Mouse (Mus musculus) gonadal fat pad, adult 2 months (tissue): ENCODE measurements around the gene Glt6d1. TPM values are rescaled to one million over a fixed set of nuclear protein-coding genes. Genes with fewer than 3 reads are reported as not detected.

Source experiments
- DNase-seq: peaks from one replicate; pipeline ENCODE4 v3.0.0-alpha.2; 2012; ENCODE audit warnings: low read depth
- polyA plus RNA-seq: library from polyadenylated mRNA; depleted of rRNA; stranded (reverse); fragments of >200 nt; gene quantifications from 2 replicates; pipeline ENCODE4 v1.2.3, GENCODE M21; 2012; rRNA removed

The Glt6d1 gene
- polyA plus RNA-seq, 1 experiment = 0.36 TPM

DNA sequence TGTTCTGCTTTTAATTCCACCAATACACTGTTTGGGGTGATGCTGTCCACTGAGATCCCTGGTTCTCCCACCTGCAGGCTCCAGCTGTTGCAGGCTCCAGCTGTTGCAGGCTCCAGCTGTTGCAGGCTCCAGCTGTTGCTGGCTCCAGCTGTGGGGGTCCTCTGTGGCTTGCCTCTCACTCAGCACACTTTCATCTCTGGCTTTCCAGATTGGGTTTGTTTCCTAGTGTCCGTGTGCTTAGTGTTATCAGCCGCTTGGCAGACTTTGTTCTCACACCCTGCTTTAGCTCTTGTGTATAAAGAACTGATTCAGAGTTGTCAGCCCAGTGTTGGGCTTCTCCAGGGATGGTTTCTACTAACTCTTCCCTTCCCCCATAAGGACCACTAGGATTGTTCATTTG, 18.0 kb downstream of the Glt6d1 start:
- DNase-seq = no peak

DNA sequence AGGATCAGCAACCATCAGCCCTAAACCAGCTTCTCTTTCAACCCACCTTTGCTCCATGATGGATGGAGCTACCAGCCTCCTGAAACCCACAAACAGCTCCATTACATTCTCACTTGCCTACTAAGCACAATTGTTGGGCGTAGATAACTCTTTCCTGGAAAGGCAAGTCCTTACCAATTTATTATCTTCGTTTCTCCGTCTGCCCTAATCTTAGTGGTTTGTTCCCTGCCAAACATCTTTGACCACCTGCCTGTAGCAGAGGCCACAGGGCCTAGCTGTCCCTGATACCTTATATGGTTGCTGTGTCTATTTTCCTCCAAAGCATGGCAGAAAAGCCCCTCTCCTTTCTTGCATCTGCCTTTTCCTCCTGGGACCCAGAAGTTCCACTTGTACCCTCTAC, 26.6 kb downstream of the Glt6d1 start:
- DNase-seq = no peak

DNA sequence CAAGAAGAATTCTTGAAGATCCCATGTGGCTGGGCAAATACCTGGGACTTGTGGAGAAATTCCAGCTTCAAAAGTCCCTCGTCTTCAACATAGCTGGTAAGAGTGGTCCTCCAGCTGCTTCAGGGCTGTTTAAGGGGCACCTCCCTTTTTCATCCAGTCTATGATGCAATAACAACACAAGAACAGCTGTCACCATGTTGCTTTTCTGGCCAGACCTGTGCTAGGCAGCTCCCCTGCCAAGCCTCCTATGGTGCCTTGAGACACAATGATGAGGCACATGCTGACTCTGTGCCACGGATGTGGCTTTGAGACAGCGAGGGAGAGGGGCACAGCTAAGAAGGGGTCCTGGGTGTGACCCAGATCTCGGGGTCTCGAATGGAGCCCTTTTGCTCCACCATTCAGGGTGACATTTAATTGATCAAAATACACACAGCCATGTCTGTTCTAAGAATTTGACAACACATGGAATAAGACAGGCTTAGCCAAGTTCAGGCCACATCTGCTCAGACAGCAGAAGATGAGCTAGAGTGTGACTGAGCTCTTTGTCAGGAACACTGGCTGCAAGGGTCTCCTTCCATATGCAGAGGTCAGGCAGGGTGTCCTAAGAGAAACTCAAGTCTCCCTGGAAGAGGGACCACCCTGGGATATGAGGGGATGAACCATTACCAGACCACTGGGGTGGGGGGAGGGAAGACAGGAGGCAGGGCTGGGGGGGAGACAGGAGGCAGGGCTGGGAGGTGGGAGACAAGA, 29.9 kb downstream of the Glt6d1 start:
- no peak for DNase-seq

DNA sequence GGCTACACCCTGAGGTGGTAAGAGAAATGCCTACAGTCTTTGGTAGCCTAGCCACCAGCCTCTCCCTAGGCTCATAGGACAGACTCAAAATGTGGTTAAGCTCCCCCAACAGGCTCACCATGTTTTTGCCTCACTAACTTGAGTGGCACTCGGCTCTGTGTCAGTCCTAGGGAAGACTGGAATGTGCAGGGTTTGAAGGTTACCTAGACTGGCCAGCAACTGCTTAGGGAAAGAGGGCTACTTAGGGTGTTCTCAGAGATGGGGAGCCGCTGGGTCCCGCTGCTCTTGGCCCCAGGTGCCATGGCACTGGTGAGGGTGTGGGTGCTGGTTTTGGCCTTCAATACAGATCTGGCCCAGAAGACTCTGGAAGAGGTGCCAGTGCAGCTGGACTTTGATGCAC, 33.7 kb downstream of the Glt6d1 start, which contains the start of gene Gm13539:
TSS of gene Gm13539 (plus strand) at position 301 of the 400 bp plus-strand sequence.
- no peak for DNase-seq

DNA sequence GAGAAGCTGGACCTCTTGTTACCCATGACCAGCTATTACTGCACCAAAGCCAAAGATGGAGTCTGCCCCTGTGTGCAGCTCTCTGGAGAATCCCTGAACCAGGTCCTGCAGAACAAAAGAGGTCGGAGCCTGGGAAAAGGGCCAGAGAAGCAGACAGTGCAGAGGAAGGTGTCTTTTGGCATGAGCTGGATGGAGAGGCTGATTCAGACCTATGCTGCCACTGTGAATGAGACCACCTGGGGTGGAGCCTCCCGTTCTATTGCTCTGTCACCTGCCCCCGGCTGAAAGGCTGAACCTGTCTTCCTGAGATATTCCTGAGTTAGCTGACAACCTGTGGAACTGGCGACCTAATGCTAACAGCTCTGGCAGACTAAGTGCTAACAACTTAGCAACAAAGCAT, 34.7 kb downstream of the Glt6d1 start:
- no peak for DNase-seq

DNA sequence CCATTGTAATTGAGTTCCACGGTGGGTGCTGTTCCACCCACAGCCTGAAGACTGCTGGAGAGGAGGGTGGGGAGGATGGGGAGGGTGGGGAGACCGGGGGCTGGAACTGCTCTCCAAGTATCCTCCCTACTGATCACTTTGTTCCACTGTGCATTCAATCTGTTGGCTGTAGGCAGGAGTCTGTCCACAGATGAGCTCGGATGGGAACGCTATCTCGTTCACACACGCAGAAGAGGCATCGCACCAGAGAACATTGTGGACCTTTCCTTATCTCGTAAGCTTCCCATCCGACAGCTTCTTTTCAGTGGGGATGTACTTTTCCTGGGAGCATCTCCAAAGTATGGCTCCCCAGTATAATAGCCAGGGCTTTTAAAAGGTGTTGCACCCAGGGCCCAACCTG, 36.6 kb downstream of the Glt6d1 start:
- DNase-seq = no peak

DNA sequence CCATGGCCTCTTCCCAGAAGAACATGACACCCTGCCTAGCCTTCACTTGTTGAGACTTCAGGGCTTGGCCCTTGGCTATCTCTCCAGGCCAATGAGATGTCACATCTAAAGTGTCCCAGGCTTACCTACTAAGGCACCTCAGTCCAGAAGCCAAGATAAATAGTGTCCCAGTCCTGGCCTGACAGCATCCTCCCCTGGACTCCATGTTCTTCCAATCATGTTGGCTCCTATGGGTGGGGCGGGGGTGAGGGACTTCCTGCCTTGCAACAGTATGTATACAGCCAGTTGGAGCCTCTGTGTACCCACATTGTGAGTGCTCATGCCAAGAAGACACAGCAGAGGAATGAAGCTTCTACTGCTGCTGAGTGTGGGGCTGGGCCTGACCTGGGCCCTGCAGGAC, 38.9 kb downstream of the Glt6d1 start, which contains the start of gene Lcn11:
TSS of gene Lcn11 (plus strand) at position 301 of the 400 bp plus-strand sequence.
- DNase-seq = no peak

DNA sequence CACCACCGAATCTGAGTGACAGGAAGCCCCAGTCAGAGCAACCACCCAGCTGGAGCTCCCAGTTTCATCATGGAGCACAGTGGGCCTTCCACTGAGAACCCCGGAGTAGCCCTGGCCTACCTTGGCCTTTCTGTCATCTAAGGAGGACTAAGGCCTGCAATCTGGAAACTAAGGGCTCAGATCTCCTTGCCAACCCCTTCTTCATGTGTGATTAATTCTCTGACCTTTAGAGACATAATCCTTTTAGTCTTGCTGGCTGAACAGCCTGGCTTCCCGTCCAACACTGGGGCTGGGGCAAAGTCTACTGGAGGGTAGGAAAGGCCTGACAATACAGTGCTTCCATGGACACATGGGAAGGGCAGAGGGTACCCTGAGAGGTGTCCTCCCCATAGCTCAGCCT, 39.7 kb downstream of the Glt6d1 start:
- no peak for DNase-seq

DNA sequence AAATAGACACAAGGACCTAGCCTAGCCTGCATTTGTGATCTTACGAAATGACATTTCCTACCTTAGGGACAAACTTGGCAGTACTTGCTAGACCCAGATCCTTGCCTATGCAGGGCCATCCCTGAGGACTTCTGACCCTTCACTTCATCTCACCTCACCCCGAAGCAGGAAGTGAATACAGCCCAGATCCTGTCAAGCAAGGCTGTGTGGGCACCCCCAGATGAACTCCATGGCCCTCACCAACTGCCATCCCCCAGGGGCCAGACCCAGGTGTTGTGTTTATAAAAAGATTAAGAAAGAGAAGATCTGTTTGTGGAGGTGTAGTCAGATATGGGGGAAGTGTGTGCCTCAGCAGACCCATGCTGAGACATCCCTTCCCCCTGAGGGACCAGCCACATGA, 41.0 kb downstream of the Glt6d1 start:
- no peak for DNase-seq

DNA sequence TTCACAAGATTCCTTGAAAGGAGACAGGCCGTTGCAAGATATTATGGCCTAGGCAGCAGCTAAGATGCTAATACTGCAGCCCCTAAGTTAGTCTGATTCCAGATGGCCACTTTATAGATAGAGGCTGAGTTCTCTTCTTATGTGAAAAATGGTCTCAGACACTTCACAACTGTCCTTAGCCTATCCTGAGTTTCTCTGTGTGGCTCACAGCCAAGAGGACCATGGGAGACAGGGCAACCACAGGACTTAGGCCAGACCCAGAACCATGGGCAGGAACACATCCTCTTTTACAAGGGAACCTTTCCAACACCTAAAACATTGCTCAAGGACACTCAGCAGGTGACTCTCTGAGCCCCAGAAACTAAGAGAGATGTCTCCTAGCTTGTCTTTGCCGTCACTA, 42.1 kb downstream of the Glt6d1 start:
- DNase-seq = no peak

DNA sequence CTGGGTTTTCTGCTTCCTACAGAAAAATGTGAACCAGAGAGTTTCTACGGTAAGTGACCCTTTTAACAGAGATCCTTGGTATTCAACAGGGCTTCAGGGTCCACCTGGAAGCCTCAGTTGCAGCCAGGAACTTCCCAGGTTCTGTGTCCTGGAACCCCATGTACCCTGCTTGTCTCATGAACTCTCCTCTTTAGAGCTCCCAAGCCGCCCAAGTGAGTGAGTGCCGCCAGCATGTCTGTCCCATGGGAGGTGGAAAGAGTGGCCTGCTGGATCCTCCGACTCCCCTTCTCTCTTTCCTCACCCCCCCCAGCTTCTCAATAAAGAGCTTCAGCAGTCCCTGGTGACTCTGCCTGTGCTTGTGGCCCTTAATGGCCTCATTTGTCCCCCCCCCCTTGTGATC, 47.9 kb downstream of the Glt6d1 start:
- DNase-seq = no peak

DNA sequence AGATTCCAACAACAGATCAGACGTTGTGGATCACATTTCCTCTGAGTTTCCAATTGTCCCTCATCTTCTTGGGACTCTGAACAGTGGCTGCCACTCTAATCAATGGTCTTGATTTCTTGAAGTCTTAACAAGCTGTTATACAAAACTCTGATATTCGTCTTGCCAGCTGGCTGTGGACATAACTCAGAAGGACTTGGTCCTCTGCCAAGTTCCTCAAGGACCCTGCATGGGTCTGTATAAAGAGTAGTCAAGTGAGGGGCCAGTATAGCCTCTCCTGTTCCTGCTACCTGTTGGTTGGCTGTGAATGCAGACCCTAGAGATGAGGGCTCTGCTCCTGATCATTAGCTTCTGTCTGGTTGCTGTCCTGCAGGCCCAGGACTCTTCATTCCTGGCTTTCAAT, 50.4 kb downstream of the Glt6d1 start, which contains the start of gene Lcn3:
TSS of gene Lcn3 (plus strand) at position 301 of the 400 bp plus-strand sequence.
- no peak for DNase-seq

DNA sequence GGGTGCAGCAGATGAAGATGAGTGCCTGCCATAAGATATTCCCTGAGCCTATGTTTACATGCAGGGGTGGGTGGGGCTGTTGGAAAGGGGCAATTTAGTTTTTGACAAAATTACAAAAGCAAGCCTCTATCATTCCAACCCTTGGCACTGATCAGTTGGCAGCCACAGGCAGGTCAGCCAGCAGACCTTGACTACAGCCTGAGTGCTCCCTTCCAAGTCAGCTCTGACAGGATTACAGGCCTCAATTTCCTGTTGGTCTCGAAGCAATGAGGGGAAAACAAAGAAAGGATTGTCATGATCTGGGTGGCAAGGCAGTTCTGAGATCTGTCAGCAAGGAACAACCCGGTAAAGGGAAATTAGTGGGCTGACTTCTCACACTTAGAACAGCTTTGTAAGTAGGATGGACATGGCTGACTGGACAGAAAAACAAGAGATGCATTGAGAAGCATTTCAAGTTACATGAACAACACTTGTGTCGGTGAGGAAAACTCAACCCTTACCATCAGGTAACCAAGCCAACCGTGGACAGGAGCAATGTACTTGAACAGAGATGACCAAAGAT, 57.5 kb downstream of the Glt6d1 start:
- no peak for DNase-seq

DNA sequence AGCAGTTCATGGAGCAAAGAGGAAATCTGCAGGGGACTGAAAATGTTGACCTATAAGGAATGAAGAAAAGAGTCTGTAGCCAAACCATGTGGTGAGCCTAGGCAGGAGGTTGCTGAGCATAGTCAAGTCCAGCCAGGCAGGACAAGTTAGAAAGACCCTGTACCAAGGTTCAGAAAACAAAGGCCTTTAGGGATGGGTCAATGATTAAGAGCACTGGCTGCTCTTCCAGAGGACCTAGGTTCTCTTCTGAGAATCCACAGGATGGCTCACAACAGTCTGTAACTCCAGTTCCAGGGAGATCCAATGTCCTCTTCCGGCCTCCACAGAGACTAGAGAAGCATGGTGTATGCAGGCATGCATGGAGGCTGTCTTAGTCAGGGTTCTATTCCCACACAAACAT, 61.4 kb downstream of the Glt6d1 start:
- no peak for DNase-seq

Other genes with a start within 250 kb of the Glt6d1 start
- gene Mamdc4, start 241.0 kb downstream of the Glt6d1 start, polyA plus RNA-seq = 8.0 and 13.4 TPM in 2 replicates
- 57.5 and 83.3 TPM in 2 replicates for gene Phpt1, start 240.6 kb downstream of the Glt6d1 start, polyA plus RNA-seq
- gene Ajm1, start 234.1 kb downstream of the Glt6d1 start, polyA plus RNA-seq = 1.4 and 2.0 TPM in 2 replicates
- gene Rabl6, start 207.3 kb downstream of the Glt6d1 start, polyA plus RNA-seq = 58.5 and 65.8 TPM in 2 replicates
- gene Ccdc183, start 198.2 kb downstream of the Glt6d1 start, polyA plus RNA-seq = 1.0 and 1.6 TPM in 2 replicates
- 72.5 and 74.2 TPM in 2 replicates for gene Tmem141, start 193.8 kb downstream of the Glt6d1 start, polyA plus RNA-seq
- gene Fcna, start 187.8 kb downstream of the Glt6d1 start, polyA plus RNA-seq = 18.2 and 19.1 TPM in 2 replicates
- 4,084 and 9,522 TPM in 2 replicates for gene Lcn8, start 162.7 kb downstream of the Glt6d1 start, polyA plus RNA-seq
- 3,609 and 5,181 TPM in 2 replicates for gene Lcn5, start 157.9 kb downstream of the Glt6d1 start, polyA plus RNA-seq
- 342 and 466 TPM in 2 replicates for gene Lcn6, start 139.1 kb downstream of the Glt6d1 start, polyA plus RNA-seq
- gene Lcn10, start 133.1 kb downstream of the Glt6d1 start, polyA plus RNA-seq = 996 and 1,118 TPM in 2 replicates
- 25.9 and 27.0 TPM in 2 replicates for gene Obp2a, start 115.8 kb downstream of the Glt6d1 start, polyA plus RNA-seq
- gene Bmyc, start 109.1 kb downstream of the Glt6d1 start, polyA plus RNA-seq = 208 and 344 TPM in 2 replicates
- gene Obp2b, start 78.8 kb downstream of the Glt6d1 start, polyA plus RNA-seq = 0.19 and 0.22 TPM in 2 replicates
- not detected in 2 replicates for gene Lcn3, start 50.3 kb downstream of the Glt6d1 start, polyA plus RNA-seq
- gene Lcn11, start 38.8 kb downstream of the Glt6d1 start, polyA plus RNA-seq = 0.38 and 0.53 TPM in 2 replicates
- gene Gm13539, start 33.6 kb downstream of the Glt6d1 start, polyA plus RNA-seq = not detected in 2 replicates
- 2,439 and 2,836 TPM in 2 replicates for gene Lcn9, start 7.3 kb upstream of the Glt6d1 start, polyA plus RNA-seq
- 0.13 and 0.16 TPM in 2 replicates for gene Sohlh1, start 31.4 kb upstream of the Glt6d1 start, polyA plus RNA-seq
- 14.6 and 26.8 TPM in 2 replicates for gene Kcnt1, start 47.9 kb upstream of the Glt6d1 start, polyA plus RNA-seq
- gene Camsap1, start 167.4 kb upstream of the Glt6d1 start, polyA plus RNA-seq = 13.0 and 17.7 TPM in 2 replicates
- 39.0 and 58.8 TPM in 2 replicates for gene Ubac1, start 205.9 kb upstream of the Glt6d1 start, polyA plus RNA-seq